Mouse (Mus musculus): ENCODE results near the gene Tmem131l.

- TF ChIP-seq POLR2A (IDR thresholded peaks at IDR 0.05; ENCODE audit: low read depth, low read length) = no peak
- TF ChIP-seq CTCF (IDR thresholded peaks at IDR 0.05; ENCODE audit: extremely low read depth, insufficient read length, insufficient replicate concordance, low read depth, low read length) = no peak
Observed at GRCm38 (mm10) chr3:83857621-83858020, 182.4 kb downstream of the Tmem131l start.
